Mouse (Mus musculus): Measurements from ENCODE around the gene Nme9.

The Nme9 gene

GRCm38 (mm10) chr9:99484632-99485031 lies 33.4 kb downstream of the Nme9 start:
- no peak for DNase-seq

- DNase-seq: no peak
Observed at GRCm38 (mm10) chr9:99485144-99485543, 33.9 kb downstream of the Nme9 start.

- DNase-seq: no peak
Observed at GRCm38 (mm10) chr9:99487126-99487695, 35.9 kb downstream of the Nme9 start.

- no peak for DNase-seq
Observed at GRCm38 (mm10) chr9:99487841-99488240, 36.6 kb downstream of the Nme9 start.

GRCm38 (mm10) chr9:99491050-99491449 lies 39.8 kb downstream of the Nme9 start:
- no peak for DNase-seq

GRCm38 (mm10) chr9:99492634-99493200 lies 41.4 kb downstream of the Nme9 start:
- DNase-seq: no peak

- DNase-seq: no peak
Observed at GRCm38 (mm10) chr9:99499336-99499735, 48.1 kb downstream of the Nme9 start.

- no peak for DNase-seq
Observed at GRCm38 (mm10) chr9:99505875-99506274, 54.6 kb downstream of the Nme9 start.
